Mouse (Mus musculus) megakaryocyte, embryonic 14.5 days (primary cell): ENCODE results near the gene Gc. TPM values are rescaled to one million over a fixed set of nuclear protein-coding genes. Genes with fewer than 3 reads are reported as not detected.

Experiments
- H3K27me3 ChIP-seq: replicated peaks from 2 replicates; pipeline ENCODE3; 2012; ENCODE audit warnings: inconsistent platforms
- H3K36me3 ChIP-seq: replicated peaks from 2 replicates; pipeline ENCODE3; 2012; ENCODE audit warnings: low read length, inconsistent platforms, mixed read lengths
- H3K4me1 ChIP-seq: 2 replicates; pipeline ENCODE4 v1.6.1; 2012; ENCODE audit warnings: inconsistent platforms
- H3K4me3 ChIP-seq: replicated peaks from 2 replicates; pipeline ENCODE3; 2012; ENCODE audit warnings: moderate library complexity, mild to moderate bottlenecking, inconsistent platforms
- H3K9me3 ChIP-seq: 2 replicates; pipeline ENCODE4 v1.6.1; 2012; ENCODE audit warnings: inconsistent platforms
- FLI1 ChIP-seq: IDR thresholded peaks from 2 replicates; pipeline ENCODE4 v1.6.1; 2012; ENCODE audit warnings: low read length, inconsistent platforms, mixed read lengths
- GATA1 ChIP-seq: IDR thresholded peaks from 3 replicates; pipeline ENCODE4 v1.6.1; 2012; ENCODE audit warnings: mixed read lengths, low read length, inconsistent platforms, borderline replicate concordance
- polyA plus RNA-seq: library from polyadenylated mRNA; stranded (reverse); fragments of >175 nt; gene quantifications from 2 replicates; pipeline ENCODE4 v1.2.3, GENCODE M21; 2012; ENCODE audit warnings: low replicate concordance; ENCODE audit not compliant: insufficient read depth

Gc gene
- polyA plus RNA-seq, 1 experiment, result not detected

- Histone ChIP-seq H3K36me3 (no peaks in the 10 kb centered on the region), H3K4me1 (no peaks in the 10 kb centered on the region), H3K27me3 (no peaks in the 10 kb centered on the region), H3K9me3 (peaks cover 12% of the 10 kb centered on the region; the same call in 1 of the 2 replicates), H3K4me3 (no peak overlapping the region)
- TF ChIP-seq GATA1, result no peak
- no peak for TF ChIP-seq FLI1
Measured at GRCm38 (mm10) chr5:89450798-89451197, 6.9 kb downstream of the Gc start.

DNA sequence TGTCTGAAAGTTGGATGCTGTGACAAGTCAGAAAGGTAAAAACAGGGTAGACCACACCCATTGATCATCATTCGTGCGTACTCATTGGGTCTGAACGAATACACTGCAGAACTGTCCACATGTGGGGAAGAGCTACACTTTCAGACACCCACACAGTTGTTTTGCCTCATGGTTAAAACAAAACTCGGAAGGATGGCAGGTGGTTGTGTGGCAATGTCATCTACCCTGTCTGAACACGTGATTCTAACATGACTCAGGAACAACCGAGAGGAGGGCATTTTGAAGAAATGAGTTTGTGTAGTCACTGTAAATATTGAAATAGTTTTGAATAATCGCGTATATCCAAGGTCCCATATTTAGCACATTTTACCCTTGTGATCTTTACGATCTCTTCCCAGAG, 8.4 kb downstream of the Gc start:
- no peak for TF ChIP-seq GATA1
- no peak for TF ChIP-seq FLI1
- no peaks in the 10 kb centered on the region for H3K27me3 ChIP-seq
- H3K4me1 ChIP-seq, result no peaks in the 10 kb centered on the region
- peaks cover 6% of the 10 kb centered on the region; the same call in 1 of the 2 replicates for H3K9me3 ChIP-seq
- H3K36me3 ChIP-seq, result no peaks in the 10 kb centered on the region
- H3K4me3 ChIP-seq, result no peak overlapping the region

GRCm38 (mm10) chr5:89447978-89448377, 9.7 kb downstream of the Gc start:
- no peak overlapping the region for H3K4me3 ChIP-seq
- H3K9me3 ChIP-seq, result peaks cover 6% of the 10 kb centered on the region; the same call in 1 of the 2 replicates
- no peaks in the 10 kb centered on the region for H3K4me1 ChIP-seq
- H3K27me3 ChIP-seq, result no peaks in the 10 kb centered on the region
- no peaks in the 10 kb centered on the region for H3K36me3 ChIP-seq
- no peak for TF ChIP-seq GATA1
- TF ChIP-seq FLI1, result no peak

DNA sequence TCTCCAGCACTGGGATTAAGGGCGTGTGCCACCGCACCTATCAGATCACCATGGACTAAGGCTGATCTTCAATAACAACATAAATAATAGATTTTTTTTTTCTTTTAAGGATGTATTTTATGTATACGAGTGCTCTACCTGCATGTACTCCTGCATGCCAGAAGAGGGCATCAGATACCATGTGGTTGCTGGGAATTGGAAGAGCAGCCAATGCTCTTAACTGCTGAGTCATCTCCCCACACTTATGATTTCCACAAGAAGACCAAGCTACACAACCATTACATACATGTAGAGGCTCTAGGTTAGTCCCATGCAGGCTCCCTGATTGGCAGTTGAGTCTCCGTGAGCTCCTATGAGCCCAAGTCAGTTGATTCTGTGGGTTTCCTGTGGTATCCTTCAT, 13.3 kb downstream of the Gc start:
- Histone ChIP-seq H3K36me3 (no peaks in the 10 kb centered on the region), H3K4me1 (no peaks in the 10 kb centered on the region), H3K4me3 (no peak overlapping the region), H3K27me3 (no peaks in the 10 kb centered on the region), H3K9me3 (peaks cover 6% of the 10 kb centered on the region; the same call in 1 of the 2 replicates)
- TF ChIP-seq FLI1 (no peak), GATA1 (no peak)

GRCm38 (mm10) chr5:89411536-89411935, 46.2 kb downstream of the Gc start:
- Histone ChIP-seq H3K27me3 (no peaks in the 10 kb centered on the region), H3K36me3 (no peaks in the 10 kb centered on the region), H3K4me3 (no peak overlapping the region), H3K4me1 (no peaks in the 10 kb centered on the region), H3K9me3 (no peaks in the 10 kb centered on the region)
- TF ChIP-seq FLI1 (no peak), GATA1 (no peak)

DNA sequence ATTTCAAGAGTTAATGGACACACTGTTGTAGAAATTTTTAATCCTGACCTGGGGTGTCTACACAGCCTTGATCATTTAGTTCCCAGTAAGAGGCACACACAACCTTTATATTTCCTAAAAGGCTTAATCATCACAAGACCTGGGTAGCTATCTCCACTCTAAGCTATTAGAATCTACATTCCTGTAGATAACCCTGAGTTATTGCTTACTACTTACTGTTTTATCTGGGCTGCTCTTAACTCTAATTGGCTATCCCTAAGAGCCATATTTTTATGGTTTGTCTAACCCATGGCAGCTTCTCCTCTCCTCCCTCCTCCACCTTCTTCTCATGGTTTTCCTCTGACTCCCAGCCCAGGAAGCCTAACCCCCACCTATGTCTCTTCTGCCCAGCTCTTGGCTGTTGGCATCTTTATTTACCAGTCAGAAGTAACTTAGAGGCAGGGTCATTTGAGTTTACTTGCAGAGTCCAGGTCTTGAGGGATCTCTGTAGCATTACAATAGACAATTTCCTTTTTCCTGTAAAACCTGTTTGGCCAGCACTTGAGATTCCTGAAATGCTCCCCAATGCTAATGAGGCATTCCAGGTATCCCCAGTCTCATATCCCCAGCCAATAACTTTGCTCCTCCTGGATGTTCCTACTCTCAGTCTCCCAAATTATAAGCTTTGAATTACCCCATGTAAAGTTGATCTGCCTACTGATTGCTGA, 50.2 kb downstream of the Gc start:
- Histone ChIP-seq H3K36me3 (no peaks in the 10 kb centered on the region), H3K4me3 (no peak overlapping the region), H3K9me3 (no peaks in the 10 kb centered on the region), H3K27me3 (no peaks in the 10 kb centered on the region), H3K4me1 (no peaks in the 10 kb centered on the region)
- TF ChIP-seq FLI1 (no peak), GATA1 (no peak)

DNA sequence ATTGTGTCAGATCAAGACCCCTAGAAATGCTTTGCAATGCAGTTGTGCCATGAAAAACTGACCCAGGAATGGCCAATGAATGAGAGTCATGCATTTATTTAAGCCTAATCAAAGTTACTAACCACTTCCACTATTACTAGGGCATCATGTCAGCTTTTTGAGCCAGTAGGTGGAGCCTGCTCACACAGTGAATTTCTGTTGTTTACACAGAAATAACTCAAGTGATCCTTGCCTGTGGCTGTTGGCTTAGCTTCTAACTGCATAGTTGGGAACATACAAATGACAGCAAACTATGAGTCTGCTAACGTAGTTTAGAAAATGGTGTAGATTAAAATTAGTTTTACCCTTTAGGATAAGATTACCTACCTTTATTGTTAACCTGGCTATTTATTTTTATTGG, 52.6 kb downstream of the Gc start:
- TF ChIP-seq FLI1 (no peak), GATA1 (no peak)
- Histone ChIP-seq H3K27me3 (no peaks in the 10 kb centered on the region), H3K4me1 (no peaks in the 10 kb centered on the region), H3K36me3 (no peaks in the 10 kb centered on the region), H3K4me3 (no peak overlapping the region), H3K9me3 (no peaks in the 10 kb centered on the region)

GRCm38 (mm10) chr5:89390405-89390804, 67.3 kb downstream of the Gc start:
- no peaks in the 10 kb centered on the region for H3K4me1 ChIP-seq
- peaks cover 18% of the 10 kb centered on the region for H3K9me3 ChIP-seq
- no peak for TF ChIP-seq GATA1
- no peak for TF ChIP-seq FLI1
- H3K4me3 ChIP-seq, result no peak overlapping the region
- no peaks in the 10 kb centered on the region for H3K36me3 ChIP-seq
- no peaks in the 10 kb centered on the region for H3K27me3 ChIP-seq

GRCm38 (mm10) chr5:89384204-89384603, 73.5 kb downstream of the Gc start:
- no peak overlapping the region for H3K4me3 ChIP-seq
- H3K4me1 ChIP-seq, result no peaks in the 10 kb centered on the region
- TF ChIP-seq GATA1 (no peak), FLI1 (no peak)
- H3K36me3 ChIP-seq, result no peaks in the 10 kb centered on the region
- no peaks in the 10 kb centered on the region for H3K27me3 ChIP-seq
- H3K9me3 ChIP-seq, result no peaks in the 10 kb centered on the region

GRCm38 (mm10) chr5:89381340-89381739, 76.4 kb downstream of the Gc start:
- H3K4me1 ChIP-seq, result no peaks in the 10 kb centered on the region
- H3K4me3 ChIP-seq, result no peak overlapping the region
- H3K27me3 ChIP-seq, result no peaks in the 10 kb centered on the region
- TF ChIP-seq FLI1, result no peak
- H3K36me3 ChIP-seq, result no peaks in the 10 kb centered on the region
- no peaks in the 10 kb centered on the region for H3K9me3 ChIP-seq
